Mouse (Mus musculus) cerebellum, adult 2 months (tissue): ENCODE measurements around the gene Abraxas2. TPM values are rescaled to one million over a fixed set of nuclear protein-coding genes. Genes with fewer than 3 reads are reported as not detected.

Experiments
- DNase-seq, 2 experiments: peaks; one replicate each; pipeline ENCODE4 v3.0.0; 2021
- H3K27ac ChIP-seq: fragments of 200-500 bp; 2 replicates; pipeline ENCODE4 v1.5.1; 2012; ENCODE audit warnings: low read length, control low read depth, inconsistent platforms; ENCODE audit not compliant: insufficient read depth
- H3K27me3 ChIP-seq: fragments of 200-500 bp; 2 replicates; pipeline ENCODE4 v1.6.1; 2012; ENCODE audit warnings: inconsistent platforms, mild to moderate bottlenecking, low read length, moderate library complexity; ENCODE audit not compliant: control insufficient read depth, insufficient read depth
- H3K4me1 ChIP-seq: fragments of 200-500 bp; 2 replicates; pipeline ENCODE4 v1.6.1; 2011; ENCODE audit warnings: low read length; ENCODE audit not compliant: control insufficient read depth, insufficient read depth
- H3K4me3 ChIP-seq: fragments of 200-500 bp; replicated peaks from 2 replicates; pipeline ENCODE3; 2011; ENCODE audit warnings: mild to moderate bottlenecking, low read depth, low read length, control low read depth; ENCODE audit not compliant: insufficient read depth
- CTCF ChIP-seq: fragments of 200-500 bp; IDR thresholded peaks from 2 replicates; pipeline ENCODE4 v1.5.1; 2011; ENCODE audit warnings: low read depth, mild to moderate bottlenecking, control low read depth, low read length, moderate library complexity, borderline replicate concordance; ENCODE audit not compliant: insufficient read depth
- POLR2A ChIP-seq: fragments of 200-500 bp; IDR thresholded peaks from 2 replicates; pipeline ENCODE4 v1.6.1; 2011; ENCODE audit warnings: low read length, control low read depth, borderline replicate concordance; ENCODE audit not compliant: insufficient read depth
- WGBS: fragments of 180-500 bp; shearing (Covaris S2); methylation state at CpG from one replicate; pipeline ENCODE4 v1.1.7; 2018; 5-methylcytosine and 5-hydroxymethylcytosine counted together
- polyA plus RNA-seq: library from polyadenylated mRNA; depleted of rRNA; stranded (reverse); fragments of >200 nt; gene quantifications from 2 replicates; pipeline ENCODE4 v1.2.3, GENCODE M21; 2012

Abraxas2 gene
- polyA plus RNA-seq, 1 experiment: 28.9 TPM

- WGBS: 81% methylated on average over 4 of the region's 4 CpGs
- Histone ChIP-seq H3K4me3 (no peak overlapping the region), H3K27me3 (no peaks in the 10 kb centered on the region), H3K27ac (no peak overlapping the region), H3K4me1 (peaks cover 30% of the 10 kb centered on the region; the same call in 1 of the 2 replicates)
- TF ChIP-seq CTCF (no peak), POLR2A (no peak)
- DNase-seq: no peak
Observed at GRCm38 (mm10) chr7:132888518-132889249, 29.7 kb downstream of the Abraxas2 start.

GRCm38 (mm10) chr7:132889691-132890090 is 30.7 kb downstream of the Abraxas2 start:
- no peak for TF ChIP-seq CTCF
- TF ChIP-seq POLR2A: no peak
- Histone ChIP-seq H3K4me1 (peaks cover 30% of the 10 kb centered on the region; the same call in 1 of the 2 replicates), H3K27ac (peak overlapping the region; percentile 98; the same call in 1 of the 2 replicates), H3K4me3 (no peak overlapping the region), H3K27me3 (no peaks in the 10 kb centered on the region)
- WGBS: 86% methylated on average over 8 of the region's 8 CpGs
- DNase-seq: no peak

GRCm38 (mm10) chr7:132890201-132890600 is 31.2 kb downstream of the Abraxas2 start:
- H3K4me3 ChIP-seq: no peak overlapping the region
- TF ChIP-seq POLR2A: no peak
- TF ChIP-seq CTCF: no peak
- 66% methylated on average over 5 of the region's 5 CpGs for WGBS
- peak overlapping the region; percentile 98 for H3K27ac ChIP-seq
- DNase-seq: no peak
- H3K4me1 ChIP-seq: peaks cover 34% of the 10 kb centered on the region
- no peaks in the 10 kb centered on the region for H3K27me3 ChIP-seq

- DNase-seq: peak; percentile 88 to 92
- Histone ChIP-seq H3K4me3 (no peak overlapping the region), H3K27ac (peak overlapping the region; percentile 98), H3K27me3 (no peaks in the 10 kb centered on the region), H3K4me1 (peaks cover 48% of the 10 kb centered on the region)
- peak; percentile 35; the same call in 1 of the 2 replicates for TF ChIP-seq POLR2A
- TF ChIP-seq CTCF: no peak
- 7% methylated on average over 5 of the region's 5 CpGs for WGBS
Observed at GRCm38 (mm10) chr7:132891561-132892310, 32.7 kb downstream of the Abraxas2 start.

GRCm38 (mm10) chr7:132892311-132892661 is 33.3 kb downstream of the Abraxas2 start:
- TF ChIP-seq POLR2A (peak; percentile 35; the same call in 1 of the 2 replicates), CTCF (no peak)
- 5% methylated on average over 4 of the region's 4 CpGs for WGBS
- Histone ChIP-seq H3K4me1 (peaks cover 48% of the 10 kb centered on the region), H3K27ac (peak overlapping the region; percentile 98), H3K27me3 (no peaks in the 10 kb centered on the region), H3K4me3 (no peak overlapping the region)
- DNase-seq: peak; percentile 87 to 95

GRCm38 (mm10) chr7:132892806-132893205 is 33.8 kb downstream of the Abraxas2 start:
- DNase-seq: no peak
- Histone ChIP-seq H3K4me1 (peaks cover 48% of the 10 kb centered on the region), H3K27me3 (no peaks in the 10 kb centered on the region), H3K4me3 (no peak overlapping the region), H3K27ac (peak overlapping the region; percentile 98; the same call in 1 of the 2 replicates)
- 23% methylated on average over 7 of the region's 7 CpGs for WGBS
- no peak for TF ChIP-seq CTCF
- peak; percentile 5; the same call in 1 of the 2 replicates for TF ChIP-seq POLR2A

- Histone ChIP-seq H3K4me1 (peaks cover 48% of the 10 kb centered on the region), H3K4me3 (no peak overlapping the region), H3K27ac (peak overlapping the region; percentile 98; the same call in 1 of the 2 replicates), H3K27me3 (no peaks in the 10 kb centered on the region)
- DNase-seq: no peak
- WGBS: 73% methylated on average over 1 of the region's 1 CpGs
- TF ChIP-seq POLR2A (no peak), CTCF (no peak)
Observed at GRCm38 (mm10) chr7:132893336-132893735, 34.3 kb downstream of the Abraxas2 start.
